Mouse (Mus musculus) MEL (cell line): ENCODE data around the gene Rnf141. TPM values are rescaled to one million over a fixed set of nuclear protein-coding genes. Genes with fewer than 3 reads are reported as not detected.

ENCODE experiments used
- DNase-seq: peaks from one replicate; pipeline ENCODE4 v3.0.0; 2011; ENCODE audit warnings: low read depth, low spot score
- H3K27ac ChIP-seq: 2 replicates; pipeline ENCODE4 v1.5.1; 2012; ENCODE audit warnings: low read depth, mild to moderate bottlenecking, control low read depth, low read length, moderate library complexity; ENCODE audit not compliant: control insufficient read depth
- H3K27me3 ChIP-seq, 2 experiments: fragments of 150-350 bp in 1 of 2; sonication (generic) in 1 of 2; 2 replicates each; pipeline ENCODE4 v1.6.1; 2012; ENCODE audit warnings: low read length in 2 of 2, mild to moderate bottlenecking in 2 of 2, improper control_type of control experiment in 1 of 2, moderate library complexity in 1 of 2; ENCODE audit not compliant: insufficient read depth in 2 of 2, control insufficient read depth in 1 of 2
- H3K36me3 ChIP-seq, 2 experiments: 2 replicates each; pipeline ENCODE4 v1.6.1; 2012 to 2014; ENCODE audit warnings: low read length in 2 of 2, improper control_type of control experiment in 1 of 2, inconsistent platforms in 1 of 2, mild to moderate bottlenecking in 1 of 2; ENCODE audit not compliant: insufficient read depth in 2 of 2, control insufficient read depth in 1 of 2
- H3K4me1 ChIP-seq, 2 experiments: fragments of 150-350 bp in 1 of 2; sonication (generic) in 1 of 2; 2 replicates each; pipeline ENCODE4 v1.6.1; 2012; ENCODE audit warnings: low read length in 2 of 2, improper control_type of control experiment in 1 of 2, mild to moderate bottlenecking in 1 of 2; ENCODE audit not compliant: insufficient read depth in 2 of 2, control insufficient read depth in 1 of 2
- H3K4me3 ChIP-seq, 2 experiments: fragments of 150-350 bp in 1 of 2; sonication (generic) in 1 of 2; 2 replicates each; pipeline ENCODE4 v1.5.1; 2012; ENCODE audit warnings: low read depth in 2 of 2, low read length in 2 of 2, mild to moderate bottlenecking in 2 of 2, moderate library complexity in 2 of 2, control low read depth in 1 of 2, improper control_type of control experiment in 1 of 2; ENCODE audit not compliant: control insufficient read depth in 1 of 2, insufficient read depth in 1 of 2
- H3K79me2 ChIP-seq: 2 replicates; pipeline ENCODE4 v1.6.1; 2012; ENCODE audit warnings: mild to moderate bottlenecking, low read length, moderate library complexity; ENCODE audit not compliant: control insufficient read depth, poor library complexity, insufficient read depth
- H3K9ac ChIP-seq: 2 replicates; pipeline ENCODE4 v1.6.1; 2012; ENCODE audit warnings: low read depth, mild to moderate bottlenecking, control low read depth, low read length, moderate library complexity; ENCODE audit not compliant: control insufficient read depth, poor library complexity, severe bottlenecking
- H3K9me3 ChIP-seq: fragments of 150-350 bp; sonication (generic); replicated peaks from 2 replicates; pipeline ENCODE4 v1.6.1; 2012; ENCODE audit warnings: mild to moderate bottlenecking, low read length, improper control_type of control experiment, moderate library complexity; ENCODE audit not compliant: insufficient read depth
- CTCF ChIP-seq, 3 experiments: IDR thresholded peaks in 2 of 3; conservative IDR thresholded peaks in 1 of 3; 2 replicates each; pipeline ENCODE4 v1.5.1; 2011 to 2012; ENCODE audit warnings: low read length in 3 of 3, low read depth in 2 of 3, mild to moderate bottlenecking in 2 of 3, improper control_type of control experiment in 1 of 3, inconsistent platforms in 1 of 3, mixed read lengths in 1 of 3, moderate library complexity in 1 of 3; ENCODE audit not compliant: control insufficient read depth in 1 of 3, insufficient read depth in 1 of 3, poor library complexity in 1 of 3, severe bottlenecking in 1 of 3
- ELF1 ChIP-seq: IDR thresholded peaks from 2 replicates; pipeline ENCODE4 v1.6.1; 2014; ENCODE audit warnings: low read depth, mild to moderate bottlenecking, inconsistent platforms, low read length, improper control_type of control experiment, moderate library complexity
- ETS1 ChIP-seq: IDR thresholded peaks from 2 replicates; pipeline ENCODE4 v1.6.1; 2012; ENCODE audit warnings: low read depth, mild to moderate bottlenecking, inconsistent platforms, low read length, improper control_type of control experiment, moderate library complexity
- GABPA ChIP-seq: IDR thresholded peaks from 2 replicates; pipeline ENCODE4 v1.6.1; 2012; ENCODE audit warnings: low read depth, mild to moderate bottlenecking, inconsistent platforms, low read length, improper control_type of control experiment, moderate library complexity
- GATA1 ChIP-seq: IDR thresholded peaks from 2 replicates; pipeline ENCODE4 v1.6.1; 2011; ENCODE audit warnings: low read depth, low read length, improper control_type of control experiment
- JUND ChIP-seq: IDR thresholded peaks from 2 replicates; pipeline ENCODE4 v1.6.1; 2011; ENCODE audit warnings: low read depth, mild to moderate bottlenecking, improper control_type of control experiment, low read length
- KAT2A ChIP-seq: conservative IDR thresholded peaks from 2 replicates; pipeline ENCODE4 v1.6.1; 2012; ENCODE audit warnings: low read depth, low read length, improper control_type of control experiment, inconsistent platforms
- MAFK ChIP-seq: IDR thresholded peaks from 2 replicates; pipeline ENCODE4 v1.6.1; 2011; ENCODE audit warnings: low read depth, mild to moderate bottlenecking, low read length, improper control_type of control experiment, borderline replicate concordance
- MEF2A ChIP-seq: IDR thresholded peaks from 2 replicates; pipeline ENCODE4 v1.6.1; 2014; ENCODE audit warnings: low read depth, mild to moderate bottlenecking, inconsistent platforms, low read length, improper control_type of control experiment; ENCODE audit not compliant: poor library complexity, insufficient replicate concordance, severe bottlenecking; ENCODE audit errors: extremely low read depth
- MXI1 ChIP-seq: IDR thresholded peaks from 2 replicates; pipeline ENCODE4 v1.6.1; 2011; ENCODE audit warnings: mild to moderate bottlenecking, low read depth, low read length, improper control_type of control experiment
- MYB ChIP-seq: IDR thresholded peaks from 2 replicates; pipeline ENCODE4 v1.6.1; 2011; ENCODE audit warnings: mild to moderate bottlenecking, low read depth, low read length, improper control_type of control experiment
- NELFE ChIP-seq: IDR thresholded peaks from 2 replicates; pipeline ENCODE4 v1.6.1; 2011; ENCODE audit warnings: low read depth, low read length, improper control_type of control experiment
- NRF1 ChIP-seq: IDR thresholded peaks from 2 replicates; pipeline ENCODE4 v1.6.1; 2014; ENCODE audit warnings: low read depth, mild to moderate bottlenecking, inconsistent platforms, low read length, improper control_type of control experiment, moderate library complexity; ENCODE audit not compliant: poor library complexity, insufficient read depth, severe bottlenecking
- POLR2AphosphoS2 ChIP-seq: IDR thresholded peaks from 2 replicates; pipeline ENCODE4 v1.6.1; 2011; ENCODE audit warnings: low read length, improper control_type of control experiment
- POLR2AphosphoS5 ChIP-seq: IDR thresholded peaks from 2 replicates; pipeline ENCODE4 v1.6.1; 2012; ENCODE audit warnings: low read depth, borderline replicate concordance, mild to moderate bottlenecking, inconsistent platforms, low read length, moderate library complexity, mixed read lengths
- RAD21 ChIP-seq: IDR thresholded peaks from 2 replicates; pipeline ENCODE4 v1.6.1; 2011; ENCODE audit warnings: mild to moderate bottlenecking, low read depth, low read length, improper control_type of control experiment
- RCOR1 ChIP-seq: IDR thresholded peaks from 2 replicates; pipeline ENCODE4 v1.6.1; 2012; ENCODE audit warnings: low read depth, mild to moderate bottlenecking, inconsistent platforms, low read length, improper control_type of control experiment
- SIN3A ChIP-seq: IDR thresholded peaks from 2 replicates; pipeline ENCODE4 v1.6.1; 2012; ENCODE audit warnings: low read length, improper control_type of control experiment, inconsistent platforms
- SMC3 ChIP-seq: IDR thresholded peaks from 2 replicates; pipeline ENCODE4 v1.6.1; 2011; ENCODE audit warnings: low read depth, low read length, improper control_type of control experiment
- TBP ChIP-seq: IDR thresholded peaks from 2 replicates; pipeline ENCODE4 v1.8.0; 2011; ENCODE audit warnings: low read depth, low read length, improper control_type of control experiment
- UBTF ChIP-seq: IDR thresholded peaks from 2 replicates; pipeline ENCODE4 v1.6.1; 2012; ENCODE audit warnings: low read depth, mild to moderate bottlenecking, inconsistent platforms, low read length, improper control_type of control experiment, moderate library complexity, borderline replicate concordance; ENCODE audit not compliant: insufficient read depth
- USF1 ChIP-seq: IDR thresholded peaks from 2 replicates; pipeline ENCODE4 v1.6.1; 2014; ENCODE audit warnings: low read depth, mild to moderate bottlenecking, inconsistent platforms, low read length, improper control_type of control experiment, moderate library complexity
- USF2 ChIP-seq, 2 experiments: IDR thresholded peaks; 2 replicates each; pipeline ENCODE4 v1.6.1; 2011 to 2012; ENCODE audit warnings: improper control_type of control experiment in 2 of 2, low read length in 2 of 2, borderline replicate concordance in 1 of 2, inconsistent platforms in 1 of 2, low read depth in 1 of 2, mild to moderate bottlenecking in 1 of 2; ENCODE audit not compliant: insufficient read depth in 1 of 2
- ZMIZ1 ChIP-seq: IDR thresholded peaks from 2 replicates; pipeline ENCODE4 v1.6.1; 2012; ENCODE audit warnings: low read depth, mild to moderate bottlenecking, inconsistent platforms, low read length, improper control_type of control experiment, moderate library complexity
- ZNF384 ChIP-seq: IDR thresholded peaks from 2 replicates; pipeline ENCODE4 v1.6.1; 2012; ENCODE audit warnings: low read depth, mild to moderate bottlenecking, inconsistent platforms, low read length, improper control_type of control experiment
- polyA plus RNA-seq, 2 experiments: library from polyadenylated mRNA; stranded (reverse) in 1 of 2; unstranded in 1 of 2; fragments of >175 nt in 1 of 2; fragments of >200 nt in 1 of 2; gene quantifications; 2 replicates each; pipeline versions ENCODE4 v1.2.1 to v1.2.4; 2012; ENCODE audit warnings: low replicate concordance in 2 of 2, low read depth in 1 of 2; ENCODE audit not compliant: insufficient read length in 2 of 2, insufficient read depth in 1 of 2, missing spikeins in 1 of 2
- total RNA-seq: library from RNA; depleted of rRNA; stranded (reverse); fragments of 300-350 nt; gene quantifications from 2 replicates; pipeline ENCODE4 v1.2.3, GENCODE M21; 2012

The Rnf141 gene
- total and polyA plus RNA-seq, 3 experiments: 18.8 to 19.7 TPM; not detected in 1

GRCm38 (mm10) chr7:110891501-110891986, 47.3 kb upstream of the Rnf141 start:
- Histone ChIP-seq H3K36me3 (no peaks in the 10 kb centered on the region), H3K27me3 (peaks cover 2 to 3% of the 10 kb centered on the region in 2 experiments; a peak in 3 of 4 replicates), H3K4me3 (no peak overlapping the region), H3K9me3 (no peaks in the 10 kb centered on the region), H3K79me2 (no peaks in the 10 kb centered on the region), H3K4me1 (no peaks in the 10 kb centered on the region), H3K9ac (no peak overlapping the region), H3K27ac (no peak overlapping the region)
- TF ChIP-seq KAT2A (no peak), JUND (no peak), ZNF384 (no peak), SMC3 (no peak), MAFK (no peak), GABPA (no peak), RAD21 (no peak), MXI1 (no peak), MYB (no peak), GATA1 (no peak), MEF2A (no peak), USF1 (no peak), POLR2AphosphoS2 (no peak)
- DNase-seq: no peak

- TF ChIP-seq ZNF384 (no peak), JUND (no peak), ZMIZ1 (no peak), NRF1 (no peak), ETS1 (no peak), ELF1 (no peak), RCOR1 (no peak), USF2 (IDR thresholded peaks at IDR 0.05; ENCODE audit: borderline replicate concordance in 1 of 2, insufficient read depth in 1 of 2, low read depth in 1 of 2, low read length in 2 of 2) (no peak), NELFE (no peak), POLR2AphosphoS5 (no peak), UBTF (no peak), SIN3A (no peak), MAFK (no peak), RAD21 (no peak), MEF2A (no peak), CTCF (IDR thresholded peaks at IDR 0.05 in 2 of 3, conservative IDR thresholded peaks at IDR 0.05 in 1 of 3; ENCODE audit: control insufficient read depth in 1 of 3, insufficient read depth in 1 of 3, low read depth in 2 of 3, low read length in 3 of 3, poor library complexity in 1 of 3, severe bottlenecking in 1 of 3) (no peak), TBP (no peak)
- TF ChIP-seq, all 39 proteins: peak for 0
- H3K36me3 ChIP-seq: no peaks in the 10 kb centered on the region
- H3K27ac ChIP-seq: no peak overlapping the region
These were observed 37.6 kb upstream of the Rnf141 start for GRCm38 (mm10) chr7:110881746-110882333.

More at GRCm38 (mm10) chr7:110881746-110882333, 37.6 kb upstream of the Rnf141 start:
- Histone ChIP-seq H3K4me1 (0 out of 4 replicates have a peak, but pooled peaks cover 0 to 3% of the 10 kb centered on the region in 2 experiments), H3K9me3 (no peaks in the 10 kb centered on the region), H3K4me3 (no peak overlapping the region), H3K27me3 (no peaks in the 10 kb centered on the region), H3K79me2 (no peaks in the 10 kb centered on the region), H3K9ac (no peak overlapping the region)
- no peak for DNase-seq
